Mouse (Mus musculus) megakaryocyte, adult 5-6 weeks (primary cell): ENCODE measurements around the gene Pax1. TPM values are rescaled to one million over a fixed set of nuclear protein-coding genes. Genes with fewer than 3 reads are reported as not detected.

Source experiments
- ATAC-seq: 2 replicates; pipeline ENCODE4 v1.8.0; 2016; ENCODE audit warnings: mild to moderate bottlenecking, inconsistent platforms; ENCODE audit not compliant: poor library complexity, severe bottlenecking
- total RNA-seq, 2 experiments: library from RNA; stranded (forward) in 1 of 2; stranded (reverse) in 1 of 2; fragments of 153-499, 151-499 nt in 1 of 2; fragments of 221-1000, 200-1000 nt in 1 of 2; gene quantifications; 2 replicates each; pipeline versions ENCODE4 v1.2.3 to v1.2.4; 2015 to 2017

The Pax1 gene
- total RNA-seq (2015) (not detected in 2 replicates), total RNA-seq (2017) (not detected in 2 replicates)

GRCm38 (mm10) chr2:147361581-147361980 lies at the start of gene Pax1:
Gene Pax1 (plus strand): TSS chr2:147361925.
- no peak for ATAC-seq

- peak; percentile 59; the same call in 1 of the 2 replicates for ATAC-seq
Measured at GRCm38 (mm10) chr2:147321036-147321435, 40.7 kb upstream of the Pax1 start.

DNA sequence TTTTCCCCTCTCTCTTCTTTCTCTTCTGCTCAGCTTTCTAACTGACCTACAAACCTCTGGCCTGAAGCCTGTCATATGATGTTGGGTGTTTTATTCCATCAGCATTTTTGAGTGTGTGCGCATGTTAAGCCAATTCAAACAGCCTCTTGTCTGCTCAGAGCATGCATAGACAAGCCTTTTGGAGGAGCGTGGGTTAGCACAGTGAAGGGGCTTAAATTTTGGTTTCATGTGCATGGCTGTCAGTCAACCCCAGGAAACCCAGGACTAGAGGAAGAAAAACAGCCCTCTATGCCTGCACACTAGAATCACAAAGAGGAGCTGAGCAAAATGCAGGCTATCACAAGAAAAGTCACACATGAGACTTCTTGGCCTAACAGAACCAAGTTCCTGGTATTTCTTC lies 36.5 kb upstream of the Pax1 start:
- ATAC-seq, result no peak

DNA sequence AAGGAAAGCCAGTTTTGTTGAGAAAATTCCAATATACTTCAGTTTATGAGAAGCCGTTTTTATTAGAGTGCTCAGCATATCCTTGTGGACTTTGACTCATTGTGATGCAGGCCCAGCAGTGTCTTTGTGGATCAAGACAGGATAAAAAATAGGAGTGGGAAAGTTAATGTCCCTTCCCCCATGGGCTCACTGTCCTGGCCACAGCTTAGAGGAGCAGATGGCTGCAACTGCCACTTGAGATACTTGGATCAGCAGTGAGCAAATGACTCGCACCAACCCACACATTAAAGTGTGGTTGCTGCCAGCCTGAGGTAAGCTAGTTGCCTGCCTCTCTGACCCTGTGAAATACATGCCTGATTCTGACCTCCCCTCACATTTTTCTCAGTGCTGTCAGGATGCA lies 29.0 kb upstream of the Pax1 start:
- no peak for ATAC-seq

DNA sequence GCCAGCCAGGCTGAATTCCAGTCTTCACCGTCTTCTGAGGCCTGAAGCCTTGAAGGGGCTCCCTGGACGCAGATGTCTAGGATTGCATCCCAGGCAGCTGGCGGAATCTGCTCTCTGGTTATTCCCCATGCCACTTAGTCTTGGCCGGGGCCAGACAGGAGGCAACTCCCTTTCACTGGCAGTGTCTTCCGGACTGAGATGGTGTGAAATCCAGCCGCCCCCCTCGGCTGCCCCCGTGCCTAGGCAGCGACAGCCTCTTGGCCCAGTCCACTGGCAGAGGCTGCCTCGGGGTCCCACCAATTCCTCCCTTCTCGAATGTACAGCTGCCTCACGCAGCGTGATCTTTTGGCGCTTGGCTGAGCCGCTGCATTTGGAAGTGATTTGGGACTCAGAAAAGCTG lies 23.0 kb upstream of the Pax1 start:
- ATAC-seq, result no peak

GRCm38 (mm10) chr2:147339796-147340195 lies 21.9 kb upstream of the Pax1 start:
- ATAC-seq, result no peak

- no peak for ATAC-seq
Measured at GRCm38 (mm10) chr2:147342198-147342597, 19.5 kb upstream of the Pax1 start.

DNA sequence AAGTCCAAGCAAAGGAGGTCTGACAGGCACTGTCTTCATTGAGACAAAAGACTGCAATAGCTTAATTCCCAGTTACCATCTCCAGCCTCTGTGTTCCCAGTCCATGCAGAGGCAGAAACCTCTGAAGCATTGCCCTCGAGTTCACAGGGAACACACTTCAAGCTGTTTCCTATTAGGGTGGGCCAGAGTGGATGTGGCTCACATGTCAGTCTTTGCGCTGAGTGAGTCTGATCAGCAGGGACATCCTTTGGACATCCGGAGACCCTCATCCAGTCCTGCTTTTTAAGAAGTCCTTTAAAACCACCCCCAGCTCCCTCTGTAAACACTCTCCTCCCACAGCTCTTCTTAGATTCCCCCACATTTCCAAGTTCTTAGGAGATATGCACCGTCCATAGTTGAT lies 2.0 kb upstream of the Pax1 start:
- ATAC-seq, result no peak

DNA sequence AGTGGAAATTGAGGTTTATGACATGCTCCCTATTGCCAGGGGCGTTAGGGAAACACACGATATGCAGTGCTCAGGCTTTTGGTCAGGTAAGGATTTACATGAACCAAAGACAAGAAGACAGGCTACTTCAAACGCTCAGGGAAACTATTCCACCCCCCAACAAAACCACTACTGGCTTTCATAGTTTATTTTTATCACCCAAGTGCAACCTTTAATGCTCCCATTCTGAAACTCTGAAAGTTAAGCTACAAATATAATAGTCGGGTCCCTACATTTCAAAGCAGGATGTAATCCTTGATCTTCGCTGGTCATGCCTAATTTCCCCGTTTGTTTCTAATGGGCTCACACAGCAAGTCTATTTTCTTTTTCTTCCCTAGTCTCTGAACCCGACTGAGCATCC lies 1.3 kb upstream of the Pax1 start:
- ATAC-seq, result no peak

- ATAC-seq, result no peak
Measured at GRCm38 (mm10) chr2:147360856-147361255, 869 bp upstream of the Pax1 start.

- 0 out of 2 replicates have a peak, but pooled peaks have one; percentile 27 for ATAC-seq
Measured at GRCm38 (mm10) chr2:147362316-147362715, 591 bp downstream of the Pax1 start.

- no peak for ATAC-seq
Measured at GRCm38 (mm10) chr2:147363401-147364130, 1.8 kb downstream of the Pax1 start.

GRCm38 (mm10) chr2:147364198-147364597 lies 2.5 kb downstream of the Pax1 start:
- ATAC-seq, result no peak

GRCm38 (mm10) chr2:147364982-147365907 lies 3.5 kb downstream of the Pax1 start:
- no peak for ATAC-seq

- no peak for ATAC-seq
Measured at GRCm38 (mm10) chr2:147365908-147366630, 4.3 kb downstream of the Pax1 start.

- no peak for ATAC-seq
Measured at GRCm38 (mm10) chr2:147367246-147367820, 5.6 kb downstream of the Pax1 start.

GRCm38 (mm10) chr2:147367911-147368591 lies 6.3 kb downstream of the Pax1 start:
- no peak for ATAC-seq

DNA sequence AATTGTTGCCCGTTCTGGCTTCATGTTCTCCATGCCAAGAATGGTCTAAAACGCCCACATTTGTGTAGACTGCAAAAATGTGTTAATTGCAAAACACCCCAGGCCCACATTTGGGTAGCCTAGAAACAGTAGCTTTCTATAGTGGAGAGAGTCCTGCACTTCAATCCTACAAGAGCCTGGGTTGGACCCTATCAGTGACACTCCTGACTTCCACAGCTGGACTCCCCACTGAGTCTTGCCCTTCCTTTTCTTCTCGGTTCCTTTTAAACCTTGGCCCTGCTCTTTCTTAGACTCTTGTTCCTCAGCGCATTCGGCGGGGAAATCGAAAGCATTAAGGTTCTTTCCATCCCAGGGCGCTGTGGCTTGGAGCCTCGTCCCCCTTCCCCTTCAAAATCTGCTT lies 7.8 kb downstream of the Pax1 start:
- ATAC-seq, result no peak

DNA sequence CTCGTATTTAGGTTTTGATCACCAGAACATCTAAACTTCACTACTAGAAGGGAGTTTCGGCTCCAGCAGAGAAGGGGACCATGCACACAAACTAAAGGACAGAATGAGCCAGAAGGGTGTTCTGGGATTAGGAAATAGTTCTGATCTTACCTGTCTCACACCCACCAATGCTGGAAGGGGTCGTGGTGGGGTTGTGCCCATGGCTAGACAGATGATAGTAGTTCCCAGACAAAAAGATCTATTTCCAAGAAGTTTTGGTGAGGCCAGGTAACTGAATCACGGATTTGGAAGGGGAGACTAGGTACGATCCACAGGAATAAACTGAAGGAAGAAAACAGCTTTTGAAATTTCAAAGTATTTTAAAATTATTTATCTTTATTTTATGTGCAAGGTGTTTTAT lies 8.4 kb downstream of the Pax1 start:
- ATAC-seq, result no peak

DNA sequence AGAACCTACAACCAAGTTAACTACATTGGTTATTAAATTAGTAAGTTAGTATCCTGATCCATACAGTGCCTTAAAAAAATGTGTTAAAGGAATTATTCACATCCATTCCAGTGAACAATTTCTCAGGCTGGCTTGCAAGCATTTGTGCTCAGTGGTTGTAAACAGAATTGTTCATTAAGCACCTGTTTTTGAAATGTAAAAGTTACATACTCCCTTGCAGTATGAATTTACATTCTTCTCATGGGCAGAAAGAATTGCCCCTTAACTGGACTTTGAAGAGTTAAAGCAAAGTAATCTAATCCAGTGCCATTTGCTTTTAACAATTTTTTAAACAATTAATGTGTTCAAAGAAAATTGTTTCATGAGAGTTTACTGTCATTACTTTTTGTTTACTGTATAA lies 9.6 kb downstream of the Pax1 start:
- ATAC-seq, result no peak
